Mouse (Mus musculus): ENCODE data around the gene Palm3.

The Palm3 gene

DNA sequence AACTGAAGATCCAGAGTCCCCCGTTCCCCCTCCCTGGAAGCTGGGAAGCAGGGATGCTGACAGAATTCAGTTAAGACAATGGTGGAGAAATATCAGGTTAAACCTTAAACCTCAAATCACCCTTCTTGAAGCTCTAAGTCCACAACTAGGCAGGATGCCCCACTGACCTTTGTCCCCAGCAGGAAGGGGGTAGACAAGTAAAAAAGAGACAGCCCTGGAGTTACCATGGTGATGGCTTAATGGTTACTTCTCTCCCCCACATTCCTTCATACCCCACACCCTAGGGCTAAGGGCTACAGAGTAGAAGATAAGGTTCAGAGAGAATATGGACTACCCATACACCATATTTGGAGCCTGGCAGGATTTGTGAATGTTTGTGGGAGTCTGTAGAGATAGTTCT lies 2.4 kb downstream of the Palm3 start:
- DNase-seq (ENCODE audit: low read depth, low spot score): no peak

DNA sequence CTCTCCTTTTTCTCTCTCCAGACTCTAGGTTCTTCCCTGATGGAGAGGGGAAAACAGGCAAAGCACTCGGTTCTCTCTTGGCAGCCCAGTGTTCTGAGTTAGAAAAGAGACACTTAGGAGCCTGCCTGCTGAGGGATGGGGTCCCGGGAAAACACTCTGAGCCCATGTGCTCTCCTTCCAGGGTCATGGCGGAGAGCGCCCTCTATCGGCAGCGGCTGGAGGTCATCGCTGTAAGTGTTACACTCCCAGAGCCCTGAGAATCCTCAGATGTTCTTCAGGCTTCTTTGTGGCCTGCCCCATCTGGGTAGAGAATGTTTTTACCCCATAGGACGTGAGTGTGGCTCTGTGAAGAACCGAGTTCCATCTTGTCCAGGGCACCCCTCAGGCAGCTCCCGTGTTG lies 2.9 kb downstream of the Palm3 start:
- DNase-seq (ENCODE audit: low read depth, low spot score): peak; percentile 94

DNA sequence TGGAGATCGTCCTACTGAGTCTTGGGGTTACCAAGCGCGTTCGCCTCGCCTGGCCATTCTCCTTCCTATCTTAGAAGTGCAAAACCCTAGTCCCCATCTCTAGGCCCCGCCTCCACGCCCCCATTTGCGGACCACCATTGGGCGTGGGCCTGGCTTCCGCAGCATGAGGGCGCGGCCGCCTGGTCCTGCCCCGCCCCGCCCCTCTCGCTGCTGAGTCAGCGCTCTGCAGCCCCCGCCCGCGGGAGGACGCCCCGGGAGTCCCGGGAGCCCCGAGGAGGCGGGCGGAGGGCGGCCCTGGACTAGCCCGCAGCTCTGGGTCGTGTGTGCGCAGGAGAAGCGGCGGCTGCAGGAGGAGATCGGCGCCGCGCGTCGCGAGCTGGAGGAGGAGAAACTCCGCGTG lies 4.6 kb downstream of the Palm3 start:
- DNase-seq (ENCODE audit: low read depth, low spot score): peak; percentile 90

DNA sequence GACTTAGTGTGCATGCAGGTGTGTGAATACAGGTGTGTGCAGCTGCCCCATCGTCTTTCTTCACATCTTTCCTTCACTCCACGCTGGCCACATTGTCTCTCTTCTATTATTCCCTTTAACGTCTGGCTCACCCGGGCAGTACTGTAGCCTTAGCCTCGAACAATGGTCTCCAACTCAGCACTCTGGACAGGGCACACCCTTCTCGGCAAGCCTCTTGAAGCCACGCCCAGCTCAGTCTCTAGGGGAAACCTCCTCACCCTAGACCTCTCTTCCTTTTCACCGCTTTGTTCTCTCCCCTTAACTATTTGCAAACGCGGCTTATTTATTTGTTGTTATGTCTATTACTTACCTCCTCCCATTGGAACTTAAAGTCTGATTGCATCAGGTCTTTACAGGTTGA lies 6.2 kb downstream of the Palm3 start:
- peak; percentile 82 for DNase-seq (ENCODE audit: low read depth, low spot score)

DNA sequence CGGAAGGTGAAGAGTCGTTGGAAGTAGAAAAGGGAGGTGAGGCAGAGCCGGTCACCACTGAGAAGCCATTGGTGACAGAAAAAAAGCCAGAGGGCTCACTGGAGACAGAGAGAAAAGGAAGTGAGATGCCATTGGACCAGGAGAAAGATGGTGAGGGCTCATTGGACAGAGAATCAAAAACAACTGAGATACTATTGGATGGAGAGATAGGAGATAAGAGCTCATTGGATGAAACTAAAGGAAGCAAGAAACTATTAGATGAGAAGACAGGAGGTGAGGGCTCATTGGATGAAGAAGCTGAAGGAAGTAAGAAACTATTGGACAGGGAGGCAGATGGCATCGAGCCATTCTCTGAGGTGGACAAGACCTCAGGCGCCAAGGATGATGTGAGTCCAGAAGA lies 8.0 kb downstream of the Palm3 start:
- no peak for DNase-seq (ENCODE audit: low read depth, low spot score)

DNA sequence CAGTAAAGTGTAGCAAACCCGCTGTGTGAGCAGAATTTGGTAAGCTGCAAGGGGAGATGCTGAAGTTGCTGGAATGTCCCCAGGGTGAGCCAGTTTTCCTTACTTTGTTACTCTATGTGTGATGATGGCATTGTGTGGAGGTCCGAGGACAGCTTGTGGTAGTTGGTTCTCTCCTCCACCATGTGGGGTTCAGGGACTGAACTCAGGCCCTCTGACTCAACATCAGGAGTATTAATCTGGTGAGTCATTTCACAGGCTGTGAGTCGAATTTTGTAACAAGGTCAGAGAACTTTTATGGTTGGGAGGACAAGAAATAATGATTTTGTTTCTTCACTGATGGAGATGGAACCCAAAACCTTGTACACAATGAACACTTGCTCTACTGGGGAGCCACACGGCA lies 11.5 kb downstream of the Palm3 start:
- DNase-seq (ENCODE audit: low read depth, low spot score): no peak

DNA sequence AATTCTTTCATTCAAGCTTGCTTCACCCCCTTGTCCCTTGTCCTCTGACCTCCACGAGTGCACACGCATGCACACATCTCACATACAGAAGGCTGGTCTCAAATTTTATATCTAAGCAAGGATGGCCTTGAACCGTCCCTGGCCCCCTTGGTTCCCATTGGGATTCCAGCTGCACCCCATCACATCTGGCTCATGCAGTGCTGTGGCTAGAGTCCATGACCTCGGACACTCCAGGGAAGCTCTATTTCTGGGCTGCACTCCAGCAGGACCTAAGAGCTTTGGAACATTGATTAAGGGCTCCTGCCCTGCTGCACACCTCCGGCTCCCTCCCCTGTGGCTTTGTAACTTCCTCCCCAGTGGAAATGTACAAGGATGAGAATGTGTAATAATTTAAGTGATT lies 16.7 kb downstream of the Palm3 start:
- no peak for DNase-seq (ENCODE audit: low read depth, low spot score)

DNA sequence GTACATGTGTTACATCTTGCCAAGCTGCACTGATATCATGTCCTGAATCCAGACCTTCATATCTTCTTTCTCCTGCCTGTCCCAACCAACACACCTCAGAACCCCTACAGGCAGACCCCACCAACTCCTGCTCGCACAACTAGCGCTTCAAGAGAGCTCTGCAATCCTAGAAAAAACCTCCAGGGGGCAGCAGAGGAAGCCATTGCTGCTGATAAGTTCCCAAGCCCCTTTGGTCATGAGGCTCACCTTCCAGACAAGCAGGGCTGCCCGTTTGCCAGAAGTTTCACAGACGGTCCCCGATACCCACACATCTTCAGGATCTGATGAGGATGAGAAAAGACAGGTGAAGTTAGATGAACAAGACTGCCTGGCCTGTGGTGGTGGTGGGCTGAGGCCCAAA lies 17.8 kb downstream of the Palm3 start:
- peak; percentile 93 for DNase-seq (ENCODE audit: low read depth, low spot score)

DNA sequence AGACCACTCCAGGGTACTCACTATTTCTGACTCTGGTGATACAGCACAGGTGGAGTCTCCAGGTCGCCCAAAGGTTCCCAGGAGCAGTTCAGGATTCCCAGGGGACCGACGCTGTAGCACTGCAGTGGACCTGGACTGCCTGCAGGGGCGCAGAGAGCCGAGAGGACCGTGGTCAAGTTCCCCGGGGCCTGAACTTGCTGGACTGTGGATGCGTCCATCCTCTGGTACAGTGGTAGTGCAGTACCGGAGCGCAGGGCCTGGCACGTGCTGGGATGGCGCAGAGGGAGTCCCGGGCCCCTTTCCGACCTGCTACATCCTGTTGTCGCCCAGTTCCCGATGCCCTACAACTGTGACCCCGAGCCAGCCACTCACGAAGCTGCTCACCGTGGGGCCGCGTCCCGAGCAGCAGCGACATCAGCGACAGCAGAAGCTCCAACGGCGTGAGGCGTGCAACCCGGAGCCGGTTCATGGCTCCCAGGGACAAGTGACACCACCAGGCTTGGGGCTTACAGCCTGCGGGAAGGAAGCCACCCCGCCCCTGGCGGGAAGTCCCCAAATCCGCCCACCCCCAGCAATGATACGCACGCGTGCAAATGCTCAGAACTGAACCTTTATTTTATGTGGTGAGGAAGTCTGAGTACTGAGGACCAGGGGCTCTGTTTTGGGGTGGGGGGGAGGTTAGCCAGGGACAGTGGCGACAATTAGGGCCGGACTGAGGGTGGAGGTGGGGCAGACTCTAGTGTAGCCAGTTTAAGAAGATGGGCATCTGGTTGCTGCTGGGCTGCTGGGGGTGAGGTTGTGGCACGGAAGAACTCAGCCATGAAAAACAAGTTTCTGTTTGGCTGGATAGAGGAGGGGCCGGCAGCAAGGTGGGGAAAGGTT lies 21.0 kb downstream of the Palm3 start, which contains the start of gene Il27ra:
Gene Il27ra, minus strand, starts transcription at position 524 of the 882 bp plus-strand sequence.
- DNase-seq (ENCODE audit: low read depth, low spot score): peak; percentile 55

DNA sequence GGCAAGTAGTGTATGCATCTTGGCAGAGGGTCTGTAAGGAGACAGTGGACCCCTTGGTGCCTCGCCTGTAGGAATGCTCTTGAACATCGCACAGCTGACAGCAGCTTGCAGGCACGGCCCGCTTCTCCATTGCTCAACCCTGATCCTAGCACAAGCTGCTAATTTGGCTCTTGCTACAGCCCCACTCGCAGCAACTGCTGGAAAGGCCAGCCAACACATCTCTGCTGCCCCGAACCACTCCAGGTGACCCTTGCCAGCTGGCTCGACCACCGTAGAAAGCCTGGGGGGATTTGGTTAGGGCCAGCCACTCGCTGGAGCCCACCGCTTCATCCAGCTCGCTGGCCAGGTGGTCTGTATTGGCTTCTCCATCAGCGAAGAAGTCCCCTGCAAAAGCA lies 21.7 kb downstream of the Palm3 start:
- DNase-seq (ENCODE audit: low read depth, low spot score): no peak

DNA sequence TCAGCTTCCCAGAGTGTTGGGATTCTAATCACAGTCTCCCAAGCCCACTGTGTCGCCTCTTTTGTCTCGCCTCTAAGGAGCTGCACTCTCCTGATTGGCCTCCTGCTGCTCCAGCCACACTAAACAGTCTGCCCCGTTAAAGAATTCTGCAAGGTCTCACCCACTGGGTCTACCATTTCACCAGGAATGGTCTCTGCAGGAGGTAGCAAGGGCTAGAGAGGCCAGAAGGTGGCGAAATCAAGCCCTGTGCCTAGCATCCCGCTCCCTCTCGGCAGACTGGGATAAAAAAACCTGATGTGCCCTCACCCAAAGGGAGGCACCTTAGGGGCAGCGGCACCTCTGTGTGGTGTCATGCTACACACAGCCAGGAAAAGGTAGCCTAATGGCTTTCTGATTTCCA lies 22.8 kb downstream of the Palm3 start:
- peak; percentile 65 for DNase-seq (ENCODE audit: low read depth, low spot score)

DNA sequence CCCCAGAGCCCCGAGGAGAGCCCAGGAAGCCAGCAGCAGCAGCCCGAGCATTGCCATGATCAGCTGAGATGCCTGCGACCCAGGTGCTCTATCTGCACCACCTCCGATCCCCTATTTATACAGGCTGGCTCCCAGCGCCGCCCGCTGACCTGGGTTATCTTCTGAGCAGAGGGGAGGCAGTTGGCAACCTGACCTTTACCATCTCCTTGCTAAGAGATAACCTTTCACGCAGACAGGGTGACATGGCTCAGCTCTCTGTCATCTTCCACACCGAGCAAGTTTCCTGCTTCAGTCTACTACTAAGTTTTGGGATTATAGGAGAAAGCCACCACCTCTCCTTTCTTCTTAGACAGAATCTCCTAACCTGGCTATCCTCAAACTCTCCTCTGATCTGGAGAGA lies 23.6 kb downstream of the Palm3 start, which contains the start of gene Rln3:
Gene Rln3, minus strand, starts transcription at position 101 of the 400 bp plus-strand sequence.
- DNase-seq (ENCODE audit: low read depth, low spot score): no peak

DNA sequence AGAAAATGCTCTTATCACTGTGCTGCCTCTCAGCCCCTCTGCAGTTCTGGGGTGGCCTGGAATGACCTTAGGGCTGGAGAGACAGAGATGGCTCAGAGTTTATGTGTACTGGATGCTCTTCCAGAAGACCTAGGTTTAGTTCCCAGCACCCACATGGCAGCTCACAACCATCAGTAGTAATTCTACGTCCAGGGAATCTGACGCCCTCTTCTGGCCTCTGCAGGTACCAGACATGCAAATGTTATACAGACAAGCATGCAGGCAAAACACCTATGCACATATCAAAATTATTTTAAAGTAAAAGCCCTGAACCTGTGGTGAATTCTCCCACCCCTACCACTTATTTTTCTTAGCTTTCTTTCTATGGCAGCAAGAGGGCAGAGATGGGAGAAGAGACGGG lies 25.2 kb downstream of the Palm3 start:
- peak; percentile 57 for DNase-seq (ENCODE audit: low read depth, low spot score)

DNA sequence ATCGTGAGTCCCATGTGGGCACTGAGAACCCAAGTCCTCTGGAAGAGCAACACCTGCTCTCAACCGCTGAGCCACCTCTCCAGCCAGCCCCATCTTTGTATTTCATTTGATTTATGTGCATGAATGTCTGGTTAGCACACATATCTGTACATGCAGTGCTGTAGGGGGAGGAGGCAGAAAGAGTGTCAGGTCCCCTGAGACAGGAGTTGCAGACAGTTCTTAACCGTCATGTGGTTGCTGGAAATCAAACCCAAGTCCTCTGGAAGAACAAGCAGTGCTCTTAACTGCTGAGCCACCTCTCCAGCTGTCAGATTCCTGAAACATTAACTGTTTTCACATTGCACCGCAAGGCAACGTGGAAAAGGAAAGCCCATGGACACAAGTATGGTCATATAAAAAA lies 26.9 kb downstream of the Palm3 start:
- no peak for DNase-seq (ENCODE audit: low read depth, low spot score)

DNA sequence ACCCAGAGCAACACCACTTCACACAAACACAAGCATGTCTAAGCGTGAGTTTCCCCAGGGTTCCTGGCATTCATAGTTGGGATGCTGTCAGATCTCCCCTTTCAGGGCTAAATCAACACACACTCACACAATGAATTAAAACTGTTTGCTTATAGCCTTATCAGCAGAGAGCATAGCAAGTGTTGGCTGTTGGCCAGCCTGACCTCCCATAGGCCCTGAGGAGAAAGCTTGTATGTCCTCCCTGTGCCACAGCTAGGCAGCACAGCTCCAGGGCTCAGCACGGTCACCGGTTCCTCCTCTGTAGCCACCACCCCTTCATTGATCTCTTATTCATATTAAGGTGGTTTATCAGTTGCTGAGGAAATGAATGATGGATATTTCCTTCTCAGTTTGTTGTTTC lies 31.5 kb downstream of the Palm3 start:
- no peak for DNase-seq (ENCODE audit: low read depth, low spot score)

DNA sequence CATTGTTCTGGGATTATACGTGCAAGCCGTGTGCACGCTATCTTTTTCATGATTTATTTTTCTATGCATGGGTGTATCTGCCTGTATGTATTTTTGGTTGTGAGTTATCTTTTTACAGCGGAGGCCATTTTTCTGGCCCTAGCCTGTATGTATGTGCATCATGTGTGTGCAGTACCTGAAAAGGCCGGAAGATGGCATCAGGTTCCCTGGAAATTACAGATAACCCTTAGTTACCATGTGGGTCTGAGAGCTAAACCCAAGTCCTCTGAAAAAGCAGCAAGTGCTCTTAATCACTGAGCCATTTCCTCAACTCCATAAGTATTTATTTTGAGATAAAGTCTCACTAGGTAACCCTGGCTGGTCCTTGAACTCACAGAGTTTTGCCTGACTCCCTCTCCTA lies 32.0 kb downstream of the Palm3 start:
- peak; percentile 73 for DNase-seq (ENCODE audit: low read depth, low spot score)

DNA sequence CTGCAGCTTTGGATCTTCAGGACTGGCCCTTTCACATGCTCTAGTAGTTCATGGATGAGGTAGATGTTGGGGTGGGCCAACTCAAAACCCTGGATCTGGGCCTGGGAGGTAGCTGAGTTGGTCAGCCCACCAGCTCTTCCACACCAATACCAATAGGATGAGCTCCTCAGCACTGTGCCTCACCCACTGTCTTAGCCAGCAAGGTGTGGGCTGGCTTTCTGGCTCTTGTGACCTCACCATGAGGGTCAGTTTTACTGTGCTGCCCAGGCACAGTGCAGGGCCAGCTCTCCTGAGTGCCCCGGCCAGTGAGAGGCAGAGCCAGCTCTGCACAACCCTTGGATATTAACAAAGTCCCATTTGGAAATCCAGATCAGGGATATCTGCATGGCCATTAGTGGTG lies 36.6 kb downstream of the Palm3 start:
- DNase-seq (ENCODE audit: low read depth, low spot score): no peak

DNA sequence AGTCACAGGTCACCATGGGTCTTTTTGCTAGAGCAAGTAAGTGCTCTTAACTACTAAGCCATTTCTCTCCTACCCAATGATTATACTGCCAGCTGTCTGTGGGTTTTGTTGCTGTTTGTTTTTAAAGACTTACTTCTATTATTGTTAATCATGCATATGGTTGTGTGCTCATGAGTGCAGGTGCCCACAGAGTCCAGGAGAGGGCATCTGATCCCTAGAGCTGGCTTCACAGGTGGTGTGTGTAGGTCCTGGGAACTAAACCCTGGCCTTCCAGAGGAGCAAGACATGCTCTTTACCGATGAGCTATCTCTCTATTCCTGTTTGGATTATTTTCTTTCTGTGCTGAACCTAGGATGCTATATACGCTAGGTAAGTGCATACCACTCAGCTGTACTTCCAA lies 38.0 kb downstream of the Palm3 start:
- DNase-seq (ENCODE audit: low read depth, low spot score): peak; percentile 62

DNA sequence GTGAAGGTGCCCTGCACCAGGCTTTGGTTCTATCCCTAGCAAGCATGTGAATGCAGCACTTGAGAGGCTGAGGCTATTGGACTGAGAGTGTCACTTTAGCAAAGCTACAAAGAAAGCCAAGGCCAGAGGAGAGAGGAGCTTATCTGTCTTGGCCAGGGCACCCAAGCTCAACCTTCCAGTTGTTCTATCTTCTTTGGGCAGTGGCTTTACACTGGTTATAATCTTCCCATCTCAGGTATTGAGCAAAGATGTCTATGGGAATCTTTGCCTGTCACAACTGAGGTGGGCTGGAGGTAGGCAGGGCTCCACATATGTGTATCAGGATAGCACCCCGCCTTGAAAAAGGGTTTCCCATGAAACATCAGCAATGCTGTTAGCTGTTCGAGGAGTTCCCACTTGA lies 39.0 kb downstream of the Palm3 start:
- DNase-seq (ENCODE audit: low read depth, low spot score): no peak

DNA sequence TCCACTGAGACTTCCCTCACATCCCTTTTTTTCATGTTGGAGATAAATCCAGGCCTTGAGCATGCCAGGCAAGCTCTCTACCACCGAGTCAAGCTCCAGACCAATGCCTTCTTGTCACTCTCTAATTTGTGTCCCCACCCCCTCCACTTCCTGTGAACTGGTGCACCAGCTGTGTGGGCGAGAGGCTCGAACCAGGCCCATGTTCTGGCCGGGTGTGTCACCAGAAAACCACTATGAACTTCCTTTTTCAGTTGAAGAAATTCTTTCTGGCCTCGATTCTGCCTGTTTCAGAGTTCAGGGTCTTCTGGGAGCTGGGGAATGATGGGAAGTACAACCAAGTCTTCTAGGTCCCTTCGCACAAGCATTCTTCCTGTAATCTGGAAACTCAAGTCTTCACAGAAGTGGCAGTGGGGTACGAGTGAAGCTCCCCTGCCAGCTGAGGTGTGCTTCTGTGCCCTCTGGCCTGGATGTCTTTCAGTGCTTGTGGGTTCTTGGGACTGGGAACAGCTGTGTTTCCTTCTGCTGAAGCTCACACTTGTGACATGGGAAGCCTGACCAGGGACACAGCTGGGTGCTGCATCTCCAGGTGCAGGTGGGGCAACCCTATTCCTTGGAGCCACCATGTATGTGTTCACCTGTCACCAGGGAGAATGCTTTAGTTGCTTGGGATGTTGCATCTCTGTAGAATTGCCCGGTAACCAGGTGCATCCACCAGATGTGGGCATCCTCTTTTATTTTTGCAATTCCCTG lies 42.8 kb downstream of the Palm3 start:
- no peak for DNase-seq (ENCODE audit: low read depth, low spot score)

DNA sequence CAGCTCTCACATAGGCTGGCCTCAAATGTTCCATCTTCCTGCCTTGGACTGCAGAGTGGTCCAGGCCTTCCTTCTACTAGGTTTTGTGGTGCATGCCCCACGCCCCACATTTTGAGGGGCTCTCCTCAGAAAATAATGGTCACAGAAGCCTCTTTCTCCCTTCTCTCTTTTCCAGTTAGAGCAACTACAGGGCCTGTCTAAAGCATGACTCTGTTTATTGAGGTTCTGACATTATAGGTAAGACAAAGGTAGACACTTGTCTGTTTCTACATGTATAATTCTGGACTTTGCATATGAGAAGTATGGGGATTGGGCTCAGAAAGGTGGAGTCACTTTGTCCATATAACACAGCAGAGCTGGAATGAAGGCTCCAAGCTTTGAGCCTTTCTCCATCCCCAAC lies 43.8 kb downstream of the Palm3 start, which contains the start of gene Gm10643:
Gene Gm10643, minus strand, starts transcription at position 101 of the 400 bp plus-strand sequence.
- DNase-seq (ENCODE audit: low read depth, low spot score): no peak

DNA sequence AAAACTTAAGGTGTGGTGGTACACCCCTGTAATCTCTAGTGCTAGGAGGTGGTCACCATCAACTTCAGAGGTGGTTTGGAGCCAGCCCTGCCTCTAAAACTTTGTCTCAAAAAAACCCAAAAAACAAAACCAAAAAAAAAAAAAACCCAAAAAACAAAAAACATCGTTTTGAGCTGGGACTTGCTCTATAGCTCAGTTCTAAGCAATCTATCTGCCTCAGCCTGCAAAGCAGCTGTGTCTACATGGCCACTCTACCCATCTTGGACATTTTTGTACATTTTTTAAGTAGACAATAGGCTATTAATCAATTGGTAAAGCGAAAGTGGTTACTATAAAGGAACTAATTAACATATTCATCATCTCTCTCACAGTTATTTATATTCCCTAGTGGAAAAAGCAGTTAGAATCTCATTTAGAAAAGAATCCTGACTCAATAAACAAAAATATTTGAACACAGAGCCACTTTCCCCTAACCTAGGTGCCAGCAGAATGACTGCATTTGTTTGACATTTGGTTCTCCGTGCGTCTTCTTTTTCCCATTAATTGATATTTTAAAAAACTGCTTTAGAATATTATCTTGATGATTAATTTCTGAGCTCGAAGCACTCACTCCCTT lies 44.3 kb downstream of the Palm3 start:
- no peak for DNase-seq (ENCODE audit: low read depth, low spot score)
